Mouse (Mus musculus) myocyte (in vitro differentiated cells): ENCODE data around the gene Slit3. TPM values are rescaled to one million over a fixed set of nuclear protein-coding genes. Genes with fewer than 3 reads are reported as not detected.

Source experiments
- H3K27me3 ChIP-seq: one replicate; pipeline ENCODE4 v1.6.1; 2011; ENCODE audit not compliant: control insufficient read depth, insufficient read depth, insufficient read length
- H3K36me3 ChIP-seq: one replicate; pipeline ENCODE4 v1.6.1; 2011; ENCODE audit not compliant: control insufficient read depth, insufficient read depth
- H3K4me2 ChIP-seq: one replicate; pipeline ENCODE4 v1.6.1; 2011; ENCODE audit warnings: low read depth, control low read depth
- H3K4me3 ChIP-seq: one replicate; pipeline ENCODE4 v1.5.1; 2011; ENCODE audit warnings: mild to moderate bottlenecking, control low read depth, moderate library complexity
- H3K79me2 ChIP-seq: one replicate; pipeline ENCODE4 v1.6.1; 2011; ENCODE audit not compliant: control insufficient read depth, insufficient read depth
- H3ac ChIP-seq: one replicate; pipeline ENCODE4 v1.6.1; 2011; ENCODE audit not compliant: control insufficient read depth, insufficient read length
- CEBPB ChIP-seq: IDR thresholded peaks from 2 replicates; pipeline ENCODE4 v1.6.1; 2011; ENCODE audit warnings: mild to moderate bottlenecking, moderate library complexity; ENCODE audit not compliant: poor library complexity, insufficient read depth, severe bottlenecking
- E2F4 ChIP-seq: IDR thresholded peaks from one replicate; pipeline ENCODE4 v1.6.1; 2011; ENCODE audit warnings: mild to moderate bottlenecking, control low read depth, moderate library complexity; ENCODE audit not compliant: insufficient read depth
- MAX ChIP-seq: IDR thresholded peaks from one replicate; pipeline ENCODE4 v1.6.1; 2011; ENCODE audit warnings: low read depth, mild to moderate bottlenecking, control low read depth
- MYOD1 ChIP-seq, 3 experiments: IDR thresholded peaks; one replicate each; pipeline ENCODE4 v1.6.1; 2011; ENCODE audit warnings: control low read depth in 2 of 3, low read depth in 2 of 3, mild to moderate bottlenecking in 2 of 3, moderate library complexity in 1 of 3; ENCODE audit not compliant: insufficient read length in 2 of 3, control insufficient read depth in 1 of 3
- MYOG ChIP-seq, 3 experiments: IDR thresholded peaks; one replicate each; pipeline ENCODE4 v1.6.1; 2011; ENCODE audit warnings: control low read depth in 2 of 3, low read depth in 2 of 3, mild to moderate bottlenecking in 2 of 3; ENCODE audit not compliant: insufficient read length in 2 of 3, control insufficient read depth in 1 of 3, insufficient read depth in 1 of 3
- POLR2A ChIP-seq: IDR thresholded peaks from one replicate; pipeline ENCODE4 v1.6.1; 2011; ENCODE audit warnings: low read depth, mild to moderate bottlenecking, control low read depth, moderate library complexity; ENCODE audit not compliant: insufficient read length
- POLR2AphosphoS2 ChIP-seq: IDR thresholded peaks from one replicate; pipeline ENCODE4 v1.6.1; 2011; ENCODE audit warnings: low read depth, control low read depth; ENCODE audit not compliant: insufficient read length
- REST ChIP-seq: IDR thresholded peaks from one replicate; pipeline ENCODE4 v1.6.1; 2011; ENCODE audit warnings: mild to moderate bottlenecking, control low read depth, moderate library complexity; ENCODE audit not compliant: insufficient read depth, insufficient read length
- SRF ChIP-seq: IDR thresholded peaks from one replicate; pipeline ENCODE4 v1.6.1; 2011; ENCODE audit warnings: low read depth; ENCODE audit not compliant: control insufficient read depth, insufficient read length
- TCF12 ChIP-seq: IDR thresholded peaks from one replicate; pipeline ENCODE4 v1.6.1; 2011; ENCODE audit warnings: mild to moderate bottlenecking, control low read depth; ENCODE audit not compliant: poor library complexity, insufficient read depth, severe bottlenecking
- TCF3 ChIP-seq: IDR thresholded peaks from one replicate; pipeline ENCODE4 v1.6.1; 2011; ENCODE audit warnings: low read depth, control low read depth; ENCODE audit not compliant: insufficient read length
- USF1 ChIP-seq: IDR thresholded peaks from one replicate; pipeline ENCODE4 v1.6.1; 2011; ENCODE audit warnings: low read depth, mild to moderate bottlenecking, control low read depth, moderate library complexity
- polyA plus RNA-seq: library from polyadenylated mRNA; unstranded; fragments of >200 nt; fragmentation: generic; extraction: Trizol; gene quantifications from one replicate; pipeline ENCODE4 v1.2.1, GENCODE M21; 2012; ENCODE audit warnings: missing spikeins

Gene Slit3
- polyA plus RNA-seq, 1 experiment = not detected

DNA sequence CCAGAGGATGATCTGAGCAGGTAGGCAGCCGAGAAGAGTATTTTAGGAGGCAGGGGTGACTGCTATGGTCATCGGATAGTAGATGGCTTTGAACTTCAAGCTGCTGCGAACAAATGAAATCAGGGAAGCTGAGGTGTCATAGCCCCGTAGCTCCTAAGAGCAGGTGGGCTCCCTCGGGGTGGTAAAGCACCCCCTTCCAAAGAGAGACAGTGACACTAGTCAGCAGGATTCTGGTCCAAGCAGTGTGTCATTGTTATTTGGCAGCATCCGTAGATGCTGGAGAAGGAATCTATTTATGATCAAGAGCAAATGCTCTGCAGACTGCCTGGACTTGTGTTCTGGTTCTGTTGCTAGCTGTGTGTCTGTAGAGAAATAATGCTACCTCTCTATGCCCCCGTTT lies 154.3 kb downstream of the Slit3 start:
- TF ChIP-seq SRF (no peak), REST (no peak), CEBPB (no peak), USF1 (no peak), TCF12 (no peak), TCF3 (no peak), POLR2AphosphoS2 (no peak), MYOG (IDR thresholded peaks at IDR 0.05; ENCODE audit: control insufficient read depth in 1 of 3, insufficient read depth in 1 of 3, insufficient read length in 2 of 3, low read depth in 2 of 3) (no peak), MYOD1 (IDR thresholded peaks at IDR 0.05; ENCODE audit: control insufficient read depth in 1 of 3, insufficient read length in 2 of 3, low read depth in 2 of 3) (no peak), E2F4 (no peak), POLR2A (no peak), MAX (no peak)
- no peak overlapping the region for H3K4me2 ChIP-seq

DNA sequence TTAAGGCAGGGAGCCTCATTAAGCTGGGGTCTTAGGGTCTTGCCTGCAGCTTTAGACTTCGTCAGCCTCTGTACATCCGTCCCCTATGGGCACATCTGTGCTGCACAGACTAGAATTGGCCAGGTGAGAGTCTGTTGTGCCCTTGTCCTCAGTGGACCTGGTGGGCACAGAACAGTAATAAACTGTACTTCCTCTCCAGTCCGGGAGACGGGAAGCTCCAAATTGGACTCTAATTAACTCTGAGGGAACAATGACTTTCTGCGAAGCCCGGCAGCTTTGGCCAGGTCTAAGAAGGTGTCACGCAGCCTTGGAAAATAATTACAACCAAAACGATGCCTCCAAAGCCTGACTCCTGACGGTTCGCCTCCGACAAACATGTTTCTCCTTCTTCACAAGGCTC lies 155.0 kb downstream of the Slit3 start:
- Histone ChIP-seq H3K27me3 (no peaks in the 10 kb centered on the region), H3K36me3 (no peaks in the 10 kb centered on the region), H3K79me2 (no peaks in the 10 kb centered on the region), H3ac (no peak overlapping the region), H3K4me2 (no peak overlapping the region), H3K4me3 (no peak overlapping the region)
- TF ChIP-seq REST = no peak
- no peak for TF ChIP-seq MYOD1 (IDR thresholded peaks at IDR 0.05; ENCODE audit: control insufficient read depth in 1 of 3, insufficient read length in 2 of 3, low read depth in 2 of 3)
- no peak for TF ChIP-seq SRF
- no peak for TF ChIP-seq POLR2A
- TF ChIP-seq POLR2AphosphoS2 = no peak
- no peak for TF ChIP-seq E2F4
- no peak for TF ChIP-seq TCF3

More for the DNA sequence above, 154.3 kb downstream of the Slit3 start:
- no peaks in the 10 kb centered on the region for H3K36me3 ChIP-seq
- no peaks in the 10 kb centered on the region for H3K79me2 ChIP-seq
- no peak overlapping the region for H3ac ChIP-seq
- H3K4me3 ChIP-seq = no peak overlapping the region
- H3K27me3 ChIP-seq = no peaks in the 10 kb centered on the region

DNA sequence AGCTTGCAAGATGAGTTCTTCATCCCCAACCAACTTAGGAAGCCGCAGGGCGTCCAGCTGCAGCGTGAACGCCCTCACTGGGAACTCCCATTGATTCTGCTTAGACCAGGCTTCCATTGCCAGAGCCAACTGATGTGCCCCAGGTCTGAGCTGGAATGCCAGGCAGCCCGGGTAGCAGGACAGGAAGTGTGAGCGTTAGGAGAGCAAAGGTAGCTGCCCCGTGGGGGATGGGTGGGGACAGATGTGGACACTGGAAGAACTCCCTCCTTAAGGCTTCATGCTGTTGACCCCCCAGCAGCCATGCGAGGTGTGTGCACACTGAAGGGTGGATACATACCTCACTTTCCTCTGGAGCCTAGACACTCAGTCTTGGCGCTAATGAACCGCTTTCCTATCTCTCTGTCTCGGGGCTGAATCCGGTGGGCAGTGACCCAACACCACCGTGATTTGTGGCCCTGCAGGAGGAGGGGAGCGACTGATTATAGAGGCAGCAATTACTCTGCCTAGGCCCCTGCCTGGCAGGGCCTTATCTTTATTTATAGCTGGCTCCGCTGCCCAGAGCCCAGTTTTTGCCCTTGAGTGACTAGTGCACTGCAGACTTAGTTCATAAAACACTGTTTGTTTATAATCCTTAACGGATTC lies 157.2 kb downstream of the Slit3 start:
- TF ChIP-seq CEBPB (no peak), USF1 (no peak), MAX (no peak), POLR2A (no peak), TCF12 (no peak), POLR2AphosphoS2 (no peak), MYOD1 (IDR thresholded peaks at IDR 0.05; ENCODE audit: control insufficient read depth in 1 of 3, insufficient read length in 2 of 3, low read depth in 2 of 3) (no peak), E2F4 (no peak), MYOG (IDR thresholded peaks at IDR 0.05; ENCODE audit: control insufficient read depth in 1 of 3, insufficient read depth in 1 of 3, insufficient read length in 2 of 3, low read depth in 2 of 3) (no peak), TCF3 (no peak), REST (no peak), SRF (no peak)
- Histone ChIP-seq H3ac (no peak overlapping the region), H3K4me3 (no peak overlapping the region), H3K4me2 (no peak overlapping the region), H3K79me2 (no peaks in the 10 kb centered on the region), H3K36me3 (no peaks in the 10 kb centered on the region), H3K27me3 (no peaks in the 10 kb centered on the region)

DNA sequence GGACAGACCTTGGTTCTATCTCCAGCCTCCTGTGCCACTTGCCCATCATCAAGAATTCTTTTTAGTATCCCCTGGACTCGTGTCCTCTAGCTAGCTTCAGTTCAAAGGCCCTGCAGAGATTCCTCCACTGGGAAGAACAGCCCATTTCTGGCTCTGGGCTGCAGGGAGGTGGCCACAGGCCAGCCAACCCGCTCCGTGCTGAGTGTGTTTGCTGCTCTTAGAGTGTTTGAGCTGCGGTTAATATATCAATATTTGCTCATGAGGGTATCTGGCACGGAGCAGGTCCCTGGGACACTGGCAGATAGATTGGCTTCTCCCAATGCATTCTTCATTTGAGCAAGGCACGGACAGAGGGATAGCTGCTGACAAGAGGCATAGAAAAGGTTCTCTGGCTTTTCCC lies 159.8 kb downstream of the Slit3 start:
- no peaks in the 10 kb centered on the region for H3K79me2 ChIP-seq
- no peak overlapping the region for H3K4me3 ChIP-seq
- no peak overlapping the region for H3ac ChIP-seq
- no peak for TF ChIP-seq USF1
- no peak for TF ChIP-seq TCF3
- TF ChIP-seq MYOD1 (IDR thresholded peaks at IDR 0.05; ENCODE audit: control insufficient read depth in 1 of 3, insufficient read length in 2 of 3, low read depth in 2 of 3) = no peak
- TF ChIP-seq POLR2A = no peak
- no peak for TF ChIP-seq MYOG (IDR thresholded peaks at IDR 0.05; ENCODE audit: control insufficient read depth in 1 of 3, insufficient read depth in 1 of 3, insufficient read length in 2 of 3, low read depth in 2 of 3)
- no peak for TF ChIP-seq POLR2AphosphoS2
- TF ChIP-seq MAX = no peak
- no peak for TF ChIP-seq E2F4
- TF ChIP-seq TCF12 = no peak
- no peak for TF ChIP-seq REST
- TF ChIP-seq SRF = no peak
- TF ChIP-seq CEBPB = no peak
- H3K4me2 ChIP-seq = no peak overlapping the region
- no peaks in the 10 kb centered on the region for H3K36me3 ChIP-seq
- H3K27me3 ChIP-seq = no peaks in the 10 kb centered on the region
